Mouse (Mus musculus) heart, embryonic 15.5 days (tissue): Measurements from ENCODE around the gene Hoxd3. TPM values are rescaled to one million over a fixed set of nuclear protein-coding genes. Genes with fewer than 3 reads are reported as not detected.

ENCODE experiments used
- ATAC-seq: fragments of 200-750 bp; cut with Nextera tagmentation; replicated peaks from 2 replicates; pipeline ENCODE4 v1.8.0; 2017; ENCODE audit warnings: low read depth, moderate TSS enrichment; ENCODE audit not compliant: insufficient number of reproducible peaks, insufficient read depth, low FRiP score
- H3K27ac ChIP-seq: fragments of 300-500 bp; sonication (generic); 2 replicates; pipeline ENCODE4 v1.5.1; 2015; ENCODE audit warnings: mild to moderate bottlenecking, inconsistent platforms
- H3K27me3 ChIP-seq: fragments of 300-500 bp; sonication (generic); 2 replicates; pipeline ENCODE4 v1.6.1; 2015; ENCODE audit warnings: inconsistent platforms
- H3K36me3 ChIP-seq: fragments of 300-500 bp; sonication (generic); 2 replicates; pipeline ENCODE4 v1.6.1; 2015; ENCODE audit warnings: mild to moderate bottlenecking, inconsistent platforms
- H3K4me1 ChIP-seq: fragments of 300-500 bp; sonication (generic); replicated peaks from 2 replicates; pipeline ENCODE4 v1.6.1; 2015; ENCODE audit warnings: inconsistent platforms
- H3K4me2 ChIP-seq: fragments of 300-500 bp; sonication (generic); 2 replicates; pipeline ENCODE4 v1.6.1; 2015; ENCODE audit warnings: inconsistent platforms, mild to moderate bottlenecking, moderate library complexity
- H3K4me3 ChIP-seq: fragments of 300-500 bp; sonication (generic); 2 replicates; pipeline ENCODE4 v1.5.1; 2015; ENCODE audit warnings: mild to moderate bottlenecking, inconsistent platforms
- H3K9ac ChIP-seq: fragments of 300-500 bp; sonication (generic); 2 replicates; pipeline ENCODE4 v1.6.1; 2015; ENCODE audit warnings: mild to moderate bottlenecking, inconsistent platforms
- H3K9me3 ChIP-seq: fragments of 300-500 bp; sonication (generic); replicated peaks from 2 replicates; pipeline ENCODE4 v1.6.1; 2016; ENCODE audit warnings: inconsistent platforms
- WGBS: fragments of 180-500 bp; shearing (Covaris S2); methylation state at CpG from one replicate; pipeline ENCODE4 v1.1.7; 2015; ENCODE audit warnings: mixed read lengths; 5-methylcytosine and 5-hydroxymethylcytosine counted together
- polyA plus RNA-seq: library from polyadenylated mRNA; unstranded; fragments of >200 nt; fragmentation: Nextera tagmentation; extraction: Ambion mirVana; gene quantifications from 2 replicates; pipeline ENCODE4 v1.2.1, GENCODE M21; 2015

Hoxd3 gene
- polyA plus RNA-seq, 1 experiment from 2014 or later, result 0.29 TPM

- no peaks in the 10 kb centered on the region for H3K9me3 ChIP-seq
- 5% methylated on average over 34 of the region's 34 CpGs for WGBS
- ATAC-seq, result no peak
- peaks cover 100% of the 10 kb centered on the region for H3K27me3 ChIP-seq
- H3K4me3 ChIP-seq, result no peak overlapping the region
- no peak overlapping the region for H3K9ac ChIP-seq
- no peak overlapping the region for H3K27ac ChIP-seq
- H3K4me1 ChIP-seq, result peaks cover 16% of the 10 kb centered on the region
- no peak overlapping the region for H3K4me2 ChIP-seq
- H3K36me3 ChIP-seq, result no peaks in the 10 kb centered on the region
Observed at GRCm38 (mm10) chr2:74696442-74697335, 15.0 kb upstream of the Hoxd3 start.

- no peak within 1 kb of the TSS for H3K9ac ChIP-seq
- H3K9me3 ChIP-seq, result no peaks in the 10 kb centered on the region
- WGBS, result under 1% methylated on average over 43 of the region's 43 CpGs
- no peaks in the 10 kb centered on the region for H3K36me3 ChIP-seq
- peaks cover 99% of the 10 kb centered on the region for H3K27me3 ChIP-seq
- H3K4me1 ChIP-seq, result peaks cover 14% of the 10 kb centered on the region
- no peak within 1 kb of the TSS for H3K27ac ChIP-seq
- peak within 1 kb of the TSS; percentile 44 for H3K4me3 ChIP-seq
- H3K4me2 ChIP-seq, result peak within 1 kb of the TSS; percentile 64
- ATAC-seq, result no peak; the same call in 1 of the 2 replicates
Observed at GRCm38 (mm10) chr2:74697567-74698121, 14.1 kb upstream of the Hoxd3 start, which contains the start of gene Hoxd9. Hoxd9 (plus strand) TSS chr2:74697727.

DNA sequence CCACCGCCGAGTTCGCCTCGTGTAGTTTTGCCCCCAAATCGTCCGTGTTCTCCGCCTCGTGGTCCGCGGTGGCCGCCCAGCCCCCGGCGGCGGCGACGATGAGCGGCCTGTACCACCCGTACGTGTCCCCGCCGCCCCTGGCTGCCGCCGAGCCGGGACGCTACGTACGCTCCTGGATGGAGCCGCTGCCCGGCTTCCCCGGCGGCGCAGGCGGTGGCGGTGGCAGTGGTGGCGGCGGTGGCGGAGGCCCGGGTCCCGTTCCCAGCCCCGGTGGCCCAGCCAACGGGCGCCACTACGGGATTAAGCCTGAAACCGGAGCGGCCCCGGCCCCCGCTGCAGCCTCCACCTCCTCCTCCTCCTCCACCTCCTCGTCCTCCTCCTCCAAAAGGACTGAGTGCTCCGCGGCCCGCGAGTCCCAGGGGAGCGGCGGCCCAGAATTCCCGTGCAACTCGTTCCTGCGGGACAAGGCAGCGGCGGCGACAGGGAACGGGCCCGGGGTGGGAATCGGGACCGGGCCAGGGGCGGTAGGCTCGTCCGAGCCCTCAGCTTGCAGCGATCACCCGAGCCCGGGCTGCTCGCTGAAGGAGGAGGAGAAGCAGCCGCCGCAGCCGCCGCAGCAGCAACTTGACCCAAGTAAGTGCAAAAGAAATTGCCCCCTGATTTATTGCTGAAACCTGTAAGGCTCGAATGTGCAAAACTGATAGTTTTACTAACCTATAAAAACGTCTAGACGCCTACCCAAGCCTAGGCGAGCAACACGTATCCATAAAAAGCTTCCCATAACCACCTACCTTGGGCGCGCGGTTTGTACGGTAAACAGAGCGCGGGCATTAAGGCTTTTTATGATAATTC is 13.3 kb upstream of the Hoxd3 start:
- Histone ChIP-seq H3K27ac (no peak overlapping the region), H3K9ac (no peak overlapping the region), H3K36me3 (no peaks in the 10 kb centered on the region), H3K27me3 (peaks cover 99% of the 10 kb centered on the region), H3K4me2 (peak overlapping the region; percentile 64), H3K4me3 (peak overlapping the region; percentile 44), H3K9me3 (no peaks in the 10 kb centered on the region), H3K4me1 (peaks cover 14% of the 10 kb centered on the region)
- under 1% methylated on average over 67 of the region's 86 CpGs for WGBS
- ATAC-seq, result no peak

DNA sequence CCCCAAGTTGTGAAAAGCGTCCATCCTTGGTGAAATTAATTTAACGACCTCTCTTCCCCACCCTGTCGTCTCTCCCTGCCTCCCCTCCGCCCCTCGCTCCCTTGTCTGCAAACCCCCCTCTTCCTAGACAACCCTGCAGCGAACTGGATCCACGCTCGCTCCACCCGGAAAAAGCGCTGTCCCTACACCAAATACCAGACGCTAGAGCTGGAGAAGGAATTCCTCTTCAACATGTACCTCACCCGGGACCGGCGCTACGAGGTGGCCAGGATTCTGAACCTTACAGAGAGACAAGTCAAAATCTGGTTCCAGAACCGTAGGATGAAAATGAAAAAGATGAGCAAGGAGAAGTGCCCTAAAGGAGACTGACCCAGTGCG is 12.7 kb upstream of the Hoxd3 start:
- no peak overlapping the region for H3K9ac ChIP-seq

GRCm38 (mm10) chr2:74699664-74700545 is 11.8 kb upstream of the Hoxd3 start:
- H3K36me3 ChIP-seq, result no peaks in the 10 kb centered on the region
- no peak overlapping the region for H3K4me2 ChIP-seq
- peaks cover 99% of the 10 kb centered on the region for H3K27me3 ChIP-seq
- WGBS, result 6% methylated on average over 23 of the region's 23 CpGs
- no peaks in the 10 kb centered on the region for H3K9me3 ChIP-seq
- H3K4me3 ChIP-seq, result no peak overlapping the region
- H3K4me1 ChIP-seq, result peaks cover 19% of the 10 kb centered on the region
- no peak for ATAC-seq
- H3K27ac ChIP-seq, result no peak overlapping the region
- H3K9ac ChIP-seq, result no peak overlapping the region

More for the DNA sequence above, 12.7 kb upstream of the Hoxd3 start:
- H3K4me3 ChIP-seq, result no peak overlapping the region; the same call in 1 of the 2 replicates
- peaks cover 14% of the 10 kb centered on the region for H3K4me1 ChIP-seq
- no peak for ATAC-seq
- no peaks in the 10 kb centered on the region for H3K9me3 ChIP-seq
- peaks cover 99% of the 10 kb centered on the region for H3K27me3 ChIP-seq
- 3% methylated on average over 17 of the region's 17 CpGs for WGBS
- 0 out of 2 replicates have a peak overlapping the region, but pooled peaks have one; percentile 64 for H3K4me2 ChIP-seq
- no peaks in the 10 kb centered on the region for H3K36me3 ChIP-seq
- no peak overlapping the region for H3K27ac ChIP-seq

GRCm38 (mm10) chr2:74700546-74701112 is 11.1 kb upstream of the Hoxd3 start:
- Histone ChIP-seq H3K9ac (no peak overlapping the region), H3K27ac (no peak overlapping the region), H3K9me3 (no peaks in the 10 kb centered on the region), H3K27me3 (peaks cover 99% of the 10 kb centered on the region), H3K36me3 (no peaks in the 10 kb centered on the region), H3K4me3 (no peak overlapping the region), H3K4me1 (peaks cover 27% of the 10 kb centered on the region), H3K4me2 (no peak overlapping the region)
- no peak for ATAC-seq
- WGBS, result 7% methylated on average over 22 of the region's 22 CpGs

DNA sequence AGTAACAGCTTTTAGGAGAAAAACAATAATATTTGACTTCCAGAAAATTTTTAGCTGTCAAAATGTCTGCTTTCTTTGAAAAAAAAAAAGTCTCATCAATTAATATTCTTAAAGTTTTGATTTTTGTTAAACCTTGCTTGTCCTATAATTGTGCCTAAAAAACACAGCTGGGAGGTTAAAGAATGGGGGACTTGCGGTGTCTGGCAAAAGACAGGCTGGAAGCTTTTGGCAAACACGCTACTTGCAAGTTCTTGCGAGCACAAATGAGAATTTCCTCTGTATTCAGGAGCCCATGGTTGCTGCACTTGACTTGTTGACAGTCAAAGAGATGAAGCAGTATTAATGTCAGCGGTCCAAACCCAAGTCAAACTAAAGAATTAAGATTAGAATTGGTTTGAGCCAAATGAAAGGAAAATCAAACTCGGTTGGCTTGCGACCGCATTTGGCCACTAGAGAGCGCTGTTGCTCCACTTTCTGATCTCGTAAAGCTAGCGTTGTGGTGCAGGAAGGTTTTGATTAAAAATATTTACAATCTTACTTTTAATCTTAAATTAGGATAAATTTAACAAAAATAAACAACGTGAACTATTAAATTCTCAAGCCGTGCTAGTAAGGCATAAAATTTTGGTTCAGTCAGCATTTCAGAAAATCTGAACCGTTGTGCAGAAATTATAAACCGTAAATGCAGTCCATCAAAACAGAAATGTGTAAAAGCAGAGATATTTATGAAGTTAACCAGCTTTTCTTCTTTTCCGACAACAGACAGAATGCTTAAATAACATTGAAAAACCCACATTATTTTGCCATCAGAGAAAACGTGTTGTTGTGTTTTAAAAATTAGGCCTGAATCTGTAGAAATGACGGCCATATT is 9.5 kb upstream of the Hoxd3 start:
- H3K9ac ChIP-seq, result no peak overlapping the region
- H3K36me3 ChIP-seq, result no peaks in the 10 kb centered on the region
- H3K4me2 ChIP-seq, result no peak overlapping the region
- peaks cover 98% of the 10 kb centered on the region for H3K27me3 ChIP-seq
- no peak for ATAC-seq
- H3K9me3 ChIP-seq, result no peaks in the 10 kb centered on the region
- WGBS, result 14% methylated on average over 17 of the region's 17 CpGs
- no peak overlapping the region for H3K4me3 ChIP-seq
- H3K4me1 ChIP-seq, result peaks cover 28% of the 10 kb centered on the region
- H3K27ac ChIP-seq, result no peak overlapping the region

DNA sequence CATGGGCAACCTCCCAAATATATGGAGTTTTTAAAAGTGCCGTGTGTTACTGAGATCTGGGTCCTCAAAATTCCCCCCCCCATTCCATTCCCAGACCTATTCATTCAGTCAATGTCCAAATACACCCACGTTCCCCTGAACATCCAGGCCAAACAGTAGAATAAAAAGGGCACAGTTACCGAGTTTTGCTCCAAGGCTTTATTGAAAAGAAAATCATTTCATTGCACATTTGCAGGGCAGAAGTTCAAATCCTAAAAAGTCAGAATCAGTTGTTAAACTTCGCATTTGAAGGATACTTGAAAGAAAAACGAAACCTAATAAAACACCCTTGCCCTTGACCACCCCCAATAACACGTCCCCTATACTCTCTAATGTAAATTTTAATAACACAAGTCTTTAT is 8.9 kb upstream of the Hoxd3 start:
- 31% methylated on average over 6 of the region's 6 CpGs for WGBS
- H3K27ac ChIP-seq, result no peak overlapping the region
- peaks cover 98% of the 10 kb centered on the region for H3K27me3 ChIP-seq
- peaks cover 24% of the 10 kb centered on the region for H3K4me1 ChIP-seq
- H3K9ac ChIP-seq, result no peak overlapping the region
- no peaks in the 10 kb centered on the region for H3K9me3 ChIP-seq
- H3K36me3 ChIP-seq, result no peaks in the 10 kb centered on the region
- H3K4me3 ChIP-seq, result no peak overlapping the region
- H3K4me2 ChIP-seq, result no peak overlapping the region
- ATAC-seq, result no peak

- no peaks in the 10 kb centered on the region for H3K36me3 ChIP-seq
- H3K27me3 ChIP-seq, result peaks cover 98% of the 10 kb centered on the region
- H3K27ac ChIP-seq, result no peak overlapping the region
- no peaks in the 10 kb centered on the region for H3K9me3 ChIP-seq
- 16% methylated on average over 10 of the region's 10 CpGs for WGBS
- H3K4me2 ChIP-seq, result no peak overlapping the region
- peaks cover 19% of the 10 kb centered on the region for H3K4me1 ChIP-seq
- no peak for ATAC-seq
- H3K4me3 ChIP-seq, result no peak overlapping the region
- H3K9ac ChIP-seq, result no peak overlapping the region
Observed at GRCm38 (mm10) chr2:74703317-74703716, 8.4 kb upstream of the Hoxd3 start.
